Mouse (Mus musculus) thymus, postnatal 25 days (tissue): ENCODE measurements around the gene Gm14525.
"Not testable (repeated sequence)": the region's sequence is repeated elsewhere in the genome, so short reads cannot be mapped to it uniquely, and the experiment has no call there.

Experiments
- DNase-seq: peaks from one replicate; pipeline ENCODE4 v3.0.0; 2022

Gene Gm14525

GRCm38 (mm10) chrX:26702538-26702937, at the start of gene Gm14525:
TSS of gene Gm14525 (minus strand) at chrX:26702638.
- DNase-seq, result not testable (repeated sequence)
